Mouse (Mus musculus) layer of hippocampus, postnatal 36 days (tissue): Measurements from ENCODE around the gene Ap2s1. TPM values are rescaled to one million over a fixed set of nuclear protein-coding genes. Genes with fewer than 3 reads are reported as not detected.

Source experiments
- total RNA-seq, 2 experiments: library from RNA; stranded (reverse); gene quantifications; 2 replicates each; pipeline ENCODE4 v1.2.3; 2021

Gene Ap2s1
- total RNA-seq, 2 experiments from 2014 or later, result 257 to 299 TPM

Other genes with a start within 250 kb of the Ap2s1 start
- gene Arhgap35, start 123.4 kb upstream of the Ap2s1 start, total RNA-seq, result 100 to 1,000 TPM; 129 to 133 TPM
- not detected for gene Ceacam15, start 62.7 kb upstream of the Ap2s1 start, total RNA-seq
- gene Ceacam9, start 16.5 kb upstream of the Ap2s1 start, total RNA-seq, result not detected
- gene Slc1a5, start 42.9 kb downstream of the Ap2s1 start, total RNA-seq, result 1 to 10 TPM; 2.1 to 2.7 TPM
- 100 to 1,000 TPM; 288 to 292 TPM for gene Strn4, start 77.5 kb downstream of the Ap2s1 start, total RNA-seq
- 10 to 100 TPM; 41.8 to 44.7 TPM for gene Fkrp, start 78.3 kb downstream of the Ap2s1 start, total RNA-seq
- gene Prkd2, start 104.5 kb downstream of the Ap2s1 start, total RNA-seq, result 1 to 10 TPM; 5.8 to 8.2 TPM
- gene Dact3, start 136.9 kb downstream of the Ap2s1 start, total RNA-seq, result 100 to 1,000 TPM; 146 to 149 TPM
- 1 to 10 TPM; 2.4 to 2.7 TPM for gene Gng8, start 153.4 kb downstream of the Ap2s1 start, total RNA-seq
- not detected for gene Ptgir, start 168.1 kb downstream of the Ap2s1 start, total RNA-seq
- gene Calm3, start 185.7 kb downstream of the Ap2s1 start, total RNA-seq, result 1,000 to 10,000 TPM; 2,055 to 2,361 TPM
- 100 to 1,000 TPM; 345 to 361 TPM for gene Pnmal2, start 206.3 kb downstream of the Ap2s1 start, total RNA-seq
- gene Pnmal1, start 221.3 kb downstream of the Ap2s1 start, total RNA-seq, result 100 to 1,000 TPM; 119 to 124 TPM
- gene Gm42372, start 244.7 kb downstream of the Ap2s1 start, total RNA-seq, result 10 to 100 TPM; 55.2 to 56.6 TPM